Mouse (Mus musculus) liver, adult 2 months (tissue): ENCODE measurements around the gene Aarsd1.

Source experiments
- CTCF ChIP-seq: fragments of 200-500 bp; IDR thresholded peaks from 2 replicates; pipeline ENCODE4 v1.5.1; 2011; ENCODE audit warnings: low read depth, low read length, control low read depth
- POLR2A ChIP-seq: fragments of 200-500 bp; IDR thresholded peaks from 2 replicates; pipeline ENCODE4 v1.6.1; 2011; ENCODE audit warnings: low read length, control low read depth; ENCODE audit not compliant: insufficient read depth; ENCODE audit errors: extremely low read depth

GRCm38 (mm10) chr11:101448899-101449298 is 31.5 kb upstream of the Aarsd1 start:
- TF ChIP-seq CTCF (no peak), POLR2A (no peak)
